8 mouse cellular contexts compared by ENCODE assay signal in genomic region chr7:3644348-3644671, GRCm38 (mm10). TPM values are rescaled to one million over a fixed set of nuclear protein-coding genes. Genes with fewer than 3 reads are reported as not detected.
A peak's percentile ranks its signal among the peaks of the same experiment; 100 is the strongest.
DNase-seq lines count a peak whose midpoint lies in the region; ATAC-seq and TF ChIP-seq lines count a peak whose summit lies in the region.

No protein-coding gene starts in this region.

- peak overlapping the region; percentile 47; the same call in 1 of the 2 replicates for H3K9ac ChIP-seq in kidney, embryonic 14.5 days (ENCODE audit: low read depth, low read length)
- peak overlapping the region; percentile 28 for H3K9ac ChIP-seq in MEL (ENCODE audit: control insufficient read depth, low read depth, low read length, poor library complexity, severe bottlenecking)
- peak overlapping the region; percentile 26; the same call in 1 of the 2 replicates for H3K9ac ChIP-seq in forebrain, embryonic 14.5 days (ENCODE audit: low read length)
- H3K9ac ChIP-seq in liver, adult 2 months (ENCODE audit: low read depth, low read length), result no peak overlapping the region

- no peak for TF ChIP-seq CTCF in MEL (IDR thresholded peaks at IDR 0.05 in 2 of 3, conservative IDR thresholded peaks at IDR 0.05 in 1 of 3; ENCODE audit: control insufficient read depth in 1 of 3, insufficient read depth in 1 of 3, low read depth in 2 of 3, low read length in 3 of 3, poor library complexity in 1 of 3, severe bottlenecking in 1 of 3)
- no peak for TF ChIP-seq CTCF in liver, adult 2 months (IDR thresholded peaks at IDR 0.05; ENCODE audit: low read depth, low read length)

- peak overlapping the region; percentile 43 for H3K4me3 ChIP-seq in kidney, embryonic 14.5 days (ENCODE audit: low read length)
- H3K4me3 ChIP-seq in MEL (ENCODE audit: control insufficient read depth in 1 of 2, insufficient read depth in 1 of 2, low read depth in 2 of 2, low read length in 2 of 2), result peak overlapping the region; percentile 44 to 45
- peak overlapping the region; percentile 36 for H3K4me3 ChIP-seq in forebrain, embryonic 14.5 days (ENCODE audit: low read depth, low read length)
- H3K4me3 ChIP-seq in liver, adult 2 months (ENCODE audit: insufficient read depth, low read depth, low read length), result peak overlapping the region; percentile 21; the same call in 1 of the 2 replicates

- H3K36me3 ChIP-seq in kidney, embryonic 14.5 days (ENCODE audit: control insufficient read depth, insufficient read depth, low read length), result peaks cover 42% of the 10 kb centered on the region
- H3K36me3 ChIP-seq in MEL (ENCODE audit: control insufficient read depth in 1 of 2, insufficient read depth in 2 of 2, low read length in 2 of 2), result peaks cover 1 to 37% of the 10 kb centered on the region in 2 experiments; a peak in 3 of 4 replicates
- peaks cover 31% of the 10 kb centered on the region for H3K36me3 ChIP-seq in forebrain, embryonic 14.5 days (ENCODE audit: control insufficient read depth, insufficient read depth, low read length)
- no peaks in the 10 kb centered on the region for H3K36me3 ChIP-seq in liver, adult 2 months (ENCODE audit: control insufficient read depth, insufficient read depth, low read length)

- TF ChIP-seq EP300 in MEL (IDR thresholded peaks at IDR 0.05; ENCODE audit: low read depth in 1 of 2, low read length in 2 of 2), result no peak

- H3K79me2 ChIP-seq in MEL (ENCODE audit: control insufficient read depth, insufficient read depth, low read length, poor library complexity), result peaks cover 39% of the 10 kb centered on the region
- H3K79me2 ChIP-seq in liver, adult 2 months (ENCODE audit: control insufficient read depth, insufficient read depth, low read length), result peaks cover 24% of the 10 kb centered on the region

- DNase-seq in kidney, adult 8-10 months, result no peak
- DNase-seq in MEL (ENCODE audit: low read depth, low spot score) (no peak), MN1 (ENCODE audit: low spot score) (no peak)
- DNase-seq in forebrain, embryonic 14.5 days (ENCODE audit: low spot score), result no peak
- no peak for DNase-seq in liver, adult 2 months (ENCODE audit: extremely low read depth, low read depth, low spot score)
- peak; percentile 93 to 94 for DNase-seq in spleen, postnatal 4 days (ENCODE audit: low spot score in 2 of 2)
- DNase-seq in left cerebral cortex, postnatal 36 days (ENCODE audit: low spot score in 2 of 2), result no peak

- WGBS in kidney, embryonic 14.5 days, result under 1% methylated on average over 11 of the region's 11 CpGs
- 0% methylated on average over 11 of the region's 11 CpGs for WGBS in forebrain, embryonic 14.5 days
- WGBS in liver, adult 2 months, result 1% methylated on average over 11 of the region's 11 CpGs

- peak overlapping the region; percentile 30; the same call in 1 of the 2 replicates for H3K27ac ChIP-seq in kidney, embryonic 14.5 days (ENCODE audit: low read depth, low read length)
- peak overlapping the region; percentile 46 for H3K27ac ChIP-seq in MEL (ENCODE audit: control insufficient read depth, low read depth, low read length)
- H3K27ac ChIP-seq in forebrain, embryonic 14.5 days (ENCODE audit: low read depth, low read length), result no peak overlapping the region
- H3K27ac ChIP-seq in liver, adult 2 months (replicated peaks; ENCODE audit: insufficient read depth, low read depth, low read length), result no peak overlapping the region; the same call in 1 of the 2 replicates

- no peak for ATAC-seq in kidney, embryonic 14.5 days (ENCODE audit: low FRiP score, low TSS enrichment)
- ATAC-seq in forebrain, embryonic 14.5 days, result no peak

- intact Hi-C loops in left cerebral cortex, postnatal 36 days (cut with DNase I), result loop anchor here (2.0 to 10.0 kb wide), 2 partner anchors 20 to 1440 kb away; partner anchors contain the start of genes Epn1 and Leng1

- peak overlapping the region; percentile 54 for H3K4me2 ChIP-seq in kidney, embryonic 14.5 days (replicated peaks; ENCODE audit: low read depth, low read length)
- H3K4me2 ChIP-seq in forebrain, embryonic 14.5 days (ENCODE audit: low read length), result peak overlapping the region; percentile 62

- TF ChIP-seq POLR2A in MEL (IDR thresholded peaks at IDR 0.05; ENCODE audit: control insufficient read depth in 1 of 2, insufficient read depth in 1 of 2, low read depth in 1 of 2, low read length in 2 of 2, poor library complexity in 1 of 2), result no peak
- no peak for TF ChIP-seq POLR2A in liver, adult 2 months (IDR thresholded peaks at IDR 0.05; ENCODE audit: extremely low read depth, insufficient read depth, low read length)

- no peaks in the 10 kb centered on the region for H3K27me3 ChIP-seq in kidney, embryonic 14.5 days (ENCODE audit: control insufficient read depth, insufficient read depth, low read length)
- H3K27me3 ChIP-seq in MEL (ENCODE audit: control insufficient read depth in 1 of 2, insufficient read depth in 2 of 2, low read length in 2 of 2), result no peaks in the 10 kb centered on the region
- no peaks in the 10 kb centered on the region for H3K27me3 ChIP-seq in forebrain, embryonic 14.5 days (replicated peaks; ENCODE audit: control insufficient read depth, insufficient read depth, low read length)
- H3K27me3 ChIP-seq in liver, adult 2 months (ENCODE audit: control insufficient read depth, insufficient read depth, low read length), result no peaks in the 10 kb centered on the region

- H3K4me1 ChIP-seq in kidney, embryonic 14.5 days (ENCODE audit: control insufficient read depth, insufficient read depth, low read length), result peaks cover 24% of the 10 kb centered on the region
- H3K4me1 ChIP-seq in MEL (ENCODE audit: control insufficient read depth in 1 of 2, insufficient read depth in 2 of 2, low read length in 2 of 2), result peaks cover 3 to 36% of the 10 kb centered on the region in 2 experiments
- peaks cover 28% of the 10 kb centered on the region for H3K4me1 ChIP-seq in forebrain, embryonic 14.5 days (ENCODE audit: control insufficient read depth, insufficient read depth, low read length)
- H3K4me1 ChIP-seq in liver, adult 2 months (ENCODE audit: control insufficient read depth, insufficient read depth, low read length), result peaks cover 15% of the 10 kb centered on the region

- no peak for TF ChIP-seq RAD21 in MEL (IDR thresholded peaks at IDR 0.05; ENCODE audit: low read depth, low read length)

- no peaks in the 10 kb centered on the region for H3K9me3 ChIP-seq in kidney, embryonic 14.5 days (ENCODE audit: control insufficient read depth, low read length)
- H3K9me3 ChIP-seq in MEL (replicated peaks; ENCODE audit: insufficient read depth, low read length), result no peaks in the 10 kb centered on the region
- no peaks in the 10 kb centered on the region for H3K9me3 ChIP-seq in forebrain, embryonic 14.5 days (replicated peaks; ENCODE audit: control insufficient read depth, low read length)

TF ChIP-seq in MEL, 35 proteins besides CTCF, POLR2A, EP300 and RAD21 (continues in another document):
- peak; percentile 62; the same call in 1 of the 2 replicates for TF ChIP-seq GATA1 (IDR thresholded peaks at IDR 0.05; ENCODE audit: low read depth, low read length)

RNA-seq across cellular contexts. Expression of gene Cnot3, which starts 0.8 kb away (rescaled TPM):
- polyA plus RNA-seq in kidney, embryonic 14.5 days (2014; fragmentation: Nextera tagmentation; extraction: Ambion mirVana), result 67.3 and 74.0 TPM in 2 replicates
- total RNA-seq in MEL (2012; rRNA removed), result 16.9 and 17.4 TPM in 2 replicates
- 100 to 1,000 TPM in 1 of 2 experiments, 10 to 100 TPM in 1; 86.6 to 118 TPM for polyA plus RNA-seq in MEL (2012; ENCODE audit: insufficient read depth in 1 of 2, insufficient read length in 2 of 2, low read depth in 1 of 2, low replicate concordance in 2 of 2, missing spikeins in 1 of 2)
- 40.5 and 44.2 TPM in 2 replicates for polyA plus RNA-seq in forebrain, embryonic 14.5 days (2014; fragmentation: Nextera tagmentation; extraction: Ambion mirVana)
- 4.2 and 6.4 TPM in 2 replicates for total RNA-seq in liver, adult 2 months (2014; rRNA removed)
- polyA plus RNA-seq in liver, adult 2 months (2012; rRNA removed), result 22.3 and 29.3 TPM in 2 replicates
- total RNA-seq in left cerebral cortex, postnatal 36 days (2021), result 10 to 100 TPM; 48.1 to 58.9 TPM

RNA-seq across cellular contexts. Expression of gene Prpf31, which starts 14.5 kb away (rescaled TPM):
- 89.4 and 114 TPM in 2 replicates for polyA plus RNA-seq in kidney, embryonic 14.5 days (2014; fragmentation: Nextera tagmentation; extraction: Ambion mirVana)
- total RNA-seq in MEL (2012; rRNA removed), result 146 and 147 TPM in 2 replicates
- 100 to 1,000 TPM; 187 to 334 TPM for polyA plus RNA-seq in MEL (2012; ENCODE audit: insufficient read depth in 1 of 2, insufficient read length in 2 of 2, low read depth in 1 of 2, low replicate concordance in 2 of 2, missing spikeins in 1 of 2)
- 99.7 and 102 TPM in 2 replicates for polyA plus RNA-seq in forebrain, embryonic 14.5 days (2014; fragmentation: Nextera tagmentation; extraction: Ambion mirVana)
- 7.9 and 9.3 TPM in 2 replicates for total RNA-seq in liver, adult 2 months (2014; rRNA removed)
- polyA plus RNA-seq in liver, adult 2 months (2012; rRNA removed), result 9.5 and 13.0 TPM in 2 replicates
- 10 to 100 TPM; 49.8 to 51.9 TPM for total RNA-seq in left cerebral cortex, postnatal 36 days (2021)

RNA-seq across cellular contexts. Expression of gene Tfpt, which starts 14.6 kb away (rescaled TPM):
- polyA plus RNA-seq in kidney, embryonic 14.5 days (2014; fragmentation: Nextera tagmentation; extraction: Ambion mirVana), result 24.2 and 34.9 TPM in 2 replicates
- 35.2 and 42.4 TPM in 2 replicates for total RNA-seq in MEL (2012; rRNA removed)
- polyA plus RNA-seq in MEL (2012; ENCODE audit: insufficient read depth in 1 of 2, insufficient read length in 2 of 2, low read depth in 1 of 2, low replicate concordance in 2 of 2, missing spikeins in 1 of 2), result 10 to 100 TPM in 1 of 2 experiments, not detected in 1; 50.0 TPM
- polyA plus RNA-seq in forebrain, embryonic 14.5 days (2014; fragmentation: Nextera tagmentation; extraction: Ambion mirVana), result 31.3 and 34.8 TPM in 2 replicates
- 4.3 and 4.8 TPM in 2 replicates for total RNA-seq in liver, adult 2 months (2014; rRNA removed)
- polyA plus RNA-seq in liver, adult 2 months (2012; rRNA removed), result 5.2 and 5.7 TPM in 2 replicates
- 10 to 100 TPM; 39.7 to 47.8 TPM for total RNA-seq in left cerebral cortex, postnatal 36 days (2021)

RNA-seq across cellular contexts. Expression of gene Leng1, which starts 21.3 kb away (rescaled TPM):
- polyA plus RNA-seq in kidney, embryonic 14.5 days (2014; fragmentation: Nextera tagmentation; extraction: Ambion mirVana), result 12.2 and 12.6 TPM in 2 replicates
- total RNA-seq in MEL (2012; rRNA removed), result 8.3 and 11.0 TPM in 2 replicates
- 10 to 100 TPM in 1 of 2 experiments, not detected in 1; 11.3 TPM for polyA plus RNA-seq in MEL (2012; ENCODE audit: insufficient read depth in 1 of 2, insufficient read length in 2 of 2, low read depth in 1 of 2, low replicate concordance in 2 of 2, missing spikeins in 1 of 2)
- 10.2 and 12.3 TPM in 2 replicates for polyA plus RNA-seq in forebrain, embryonic 14.5 days (2014; fragmentation: Nextera tagmentation; extraction: Ambion mirVana)
- 4.0 and 5.3 TPM in 2 replicates for total RNA-seq in liver, adult 2 months (2014; rRNA removed)
- polyA plus RNA-seq in liver, adult 2 months (2012; rRNA removed), result 3.1 and 3.6 TPM in 2 replicates
- 1 to 10 TPM; 6.7 to 6.8 TPM for total RNA-seq in left cerebral cortex, postnatal 36 days (2021)

RNA-seq across cellular contexts. Expression of gene Ndufa3, which starts 27.1 kb away (rescaled TPM):
- 463 and 564 TPM in 2 replicates for polyA plus RNA-seq in kidney, embryonic 14.5 days (2014; fragmentation: Nextera tagmentation; extraction: Ambion mirVana)
- 177 and 180 TPM in 2 replicates for total RNA-seq in MEL (2012; rRNA removed)
- polyA plus RNA-seq in MEL (2012; ENCODE audit: insufficient read depth in 1 of 2, insufficient read length in 2 of 2, low read depth in 1 of 2, low replicate concordance in 2 of 2, missing spikeins in 1 of 2), result 100 to 1,000 TPM in 1 of 2 experiments, not detected in 1; 246 TPM
- polyA plus RNA-seq in forebrain, embryonic 14.5 days (2014; fragmentation: Nextera tagmentation; extraction: Ambion mirVana), result 424 and 576 TPM in 2 replicates
- 81.8 and 106 TPM in 2 replicates for total RNA-seq in liver, adult 2 months (2014; rRNA removed)
- polyA plus RNA-seq in liver, adult 2 months (2012; rRNA removed), result 380 and 395 TPM in 2 replicates
- total RNA-seq in left cerebral cortex, postnatal 36 days (2021), result 100 to 1,000 TPM; 483 to 557 TPM

Comparison
In these comparisons a context has a peak if more than half of its experiments do, and no peak if none do; other contexts are left out.
1. H3K27ac ChIP-seq: peak in kidney, embryonic 14.5 days (single experiment) and MEL (single experiment); none in forebrain, embryonic 14.5 days (single experiment) and liver, adult 2 months (single experiment).
2. DNase-seq: peak in spleen, postnatal 4 days (2 of 2); none in kidney, adult 8-10 months (0 of 2), MEL (single experiment), forebrain, embryonic 14.5 days (single experiment), liver, adult 2 months (single experiment), left cerebral cortex, postnatal 36 days (0 of 2) and MN1 (single experiment).
3. Peak in every context shown above with its lines, with median percentiles within 50 percentile points of each other: H3K4me3 ChIP-seq.